Mouse (Mus musculus): ENCODE measurements around the gene Glud1. TPM values are rescaled to one million over a fixed set of nuclear protein-coding genes. Genes with fewer than 3 reads are reported as not detected.

The Glud1 gene
- polyA plus RNA-seq, 1 experiment from 2014 or later, result 84.0 TPM

DNA sequence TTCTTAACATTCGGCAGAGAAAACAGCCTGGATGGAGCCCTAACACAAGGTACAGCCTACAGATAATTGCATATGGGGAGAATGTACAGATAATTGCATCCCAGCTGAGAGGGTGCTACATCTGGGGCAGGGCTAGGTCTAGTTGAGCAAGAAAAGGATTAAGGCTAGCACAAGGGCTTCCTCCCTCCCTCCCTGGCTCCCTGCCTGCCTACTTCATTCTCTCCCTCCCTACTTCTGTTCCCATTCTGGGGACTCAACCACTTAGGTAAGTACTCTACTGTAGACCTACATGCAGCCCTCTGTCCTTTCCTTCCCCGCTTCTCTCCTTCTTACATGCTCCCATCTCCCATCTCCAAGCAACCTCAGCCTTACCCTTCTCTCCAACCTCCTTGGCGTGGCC is 42.8 kb downstream of the Glud1 start:
- WGBS, result 95% methylated on average over 3 of the region's 3 CpGs
- Histone ChIP-seq H3K9me3 (replicated peaks; ENCODE audit: control insufficient read depth, low read length) (no peaks in the 10 kb centered on the region), H3K27ac (ENCODE audit: low read depth, low read length) (no peak overlapping the region), H3K36me3 (ENCODE audit: control insufficient read depth, insufficient read depth, low read length) (no peaks in the 10 kb centered on the region), H3K27me3 (replicated peaks; ENCODE audit: control insufficient read depth, insufficient read depth, low read length) (no peaks in the 10 kb centered on the region), H3K4me2 (ENCODE audit: low read length) (no peak overlapping the region), H3K9ac (ENCODE audit: low read length) (no peak overlapping the region), H3K4me3 (ENCODE audit: low read depth, low read length) (no peak overlapping the region), H3K4me1 (ENCODE audit: control insufficient read depth, insufficient read depth, low read length) (no peaks in the 10 kb centered on the region)
- ATAC-seq, result no peak
- no peak for DNase-seq (ENCODE audit: low spot score)

DNA sequence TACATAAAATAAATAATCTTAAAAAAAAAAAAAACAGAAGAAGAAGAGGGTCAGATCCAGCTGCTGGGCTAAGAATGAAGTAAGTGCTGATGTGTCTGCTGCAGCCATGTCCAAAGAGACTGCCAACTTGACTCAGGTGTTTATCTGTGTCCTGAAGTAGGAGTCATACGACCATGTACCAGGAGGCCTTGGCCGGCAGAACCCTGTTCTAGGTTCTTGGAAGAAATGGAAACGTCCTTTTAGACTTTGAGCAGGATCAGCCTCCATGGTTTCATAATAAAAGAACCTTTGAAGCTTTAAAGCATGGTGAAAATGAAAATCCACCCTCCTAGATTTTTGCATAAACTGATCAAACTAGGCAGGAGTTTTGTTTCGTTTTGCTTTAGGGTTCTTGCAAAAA is 43.9 kb downstream of the Glud1 start:
- no peaks in the 10 kb centered on the region for H3K4me1 ChIP-seq (ENCODE audit: control insufficient read depth, insufficient read depth, low read length)
- no peaks in the 10 kb centered on the region for H3K27me3 ChIP-seq (replicated peaks; ENCODE audit: control insufficient read depth, insufficient read depth, low read length)
- WGBS, result 92% methylated on average over 4 of the region's 4 CpGs
- DNase-seq (ENCODE audit: low spot score) (no peak), ATAC-seq (no peak)
- no peaks in the 10 kb centered on the region for H3K9me3 ChIP-seq (replicated peaks; ENCODE audit: control insufficient read depth, low read length)
- H3K4me2 ChIP-seq (ENCODE audit: low read length), result no peak overlapping the region
- no peak overlapping the region for H3K4me3 ChIP-seq (ENCODE audit: low read depth, low read length)
- H3K9ac ChIP-seq (ENCODE audit: low read length), result no peak overlapping the region
- no peaks in the 10 kb centered on the region for H3K36me3 ChIP-seq (ENCODE audit: control insufficient read depth, insufficient read depth, low read length)
- H3K27ac ChIP-seq (ENCODE audit: low read depth, low read length), result no peak overlapping the region

DNA sequence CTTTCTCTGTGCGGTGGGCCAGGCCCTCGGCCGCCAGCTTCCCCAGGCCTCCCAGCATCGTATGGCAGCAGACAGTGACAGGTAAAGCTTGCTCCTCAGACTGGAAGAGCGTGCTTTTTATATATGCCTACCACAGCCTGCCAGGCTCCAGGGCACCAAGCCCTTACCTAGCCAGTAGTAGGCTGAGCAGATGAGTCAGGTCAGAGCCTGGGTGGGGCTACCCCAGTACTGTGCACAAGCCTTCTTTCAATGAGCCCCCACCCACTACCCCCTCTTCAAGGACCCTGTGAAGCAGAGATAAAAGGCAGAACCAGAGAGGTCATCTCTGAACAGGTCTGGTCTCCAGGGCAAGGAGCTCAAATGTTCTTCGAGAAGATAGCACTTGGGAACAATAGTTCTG is 44.8 kb downstream of the Glud1 start, which contains the start of gene Fam25c:
Gene Fam25c, minus strand, starts transcription at position 133 of the 400 bp plus-strand sequence.
- DNase-seq (ENCODE audit: low spot score), result no peak
- Histone ChIP-seq H3K9ac (ENCODE audit: low read length) (no peak within 1 kb of the TSS), H3K9me3 (replicated peaks; ENCODE audit: control insufficient read depth, low read length) (no peaks in the 10 kb centered on the region), H3K4me1 (ENCODE audit: control insufficient read depth, insufficient read depth, low read length) (no peaks in the 10 kb centered on the region), H3K36me3 (ENCODE audit: control insufficient read depth, insufficient read depth, low read length) (no peaks in the 10 kb centered on the region), H3K27ac (ENCODE audit: low read depth, low read length) (no peak within 1 kb of the TSS), H3K4me3 (ENCODE audit: low read depth, low read length) (no peak within 1 kb of the TSS), H3K27me3 (replicated peaks; ENCODE audit: control insufficient read depth, insufficient read depth, low read length) (no peaks in the 10 kb centered on the region), H3K4me2 (ENCODE audit: low read length) (no peak within 1 kb of the TSS)
- WGBS, result 86% methylated on average over 6 of the region's 6 CpGs
- ATAC-seq, result no peak

DNA sequence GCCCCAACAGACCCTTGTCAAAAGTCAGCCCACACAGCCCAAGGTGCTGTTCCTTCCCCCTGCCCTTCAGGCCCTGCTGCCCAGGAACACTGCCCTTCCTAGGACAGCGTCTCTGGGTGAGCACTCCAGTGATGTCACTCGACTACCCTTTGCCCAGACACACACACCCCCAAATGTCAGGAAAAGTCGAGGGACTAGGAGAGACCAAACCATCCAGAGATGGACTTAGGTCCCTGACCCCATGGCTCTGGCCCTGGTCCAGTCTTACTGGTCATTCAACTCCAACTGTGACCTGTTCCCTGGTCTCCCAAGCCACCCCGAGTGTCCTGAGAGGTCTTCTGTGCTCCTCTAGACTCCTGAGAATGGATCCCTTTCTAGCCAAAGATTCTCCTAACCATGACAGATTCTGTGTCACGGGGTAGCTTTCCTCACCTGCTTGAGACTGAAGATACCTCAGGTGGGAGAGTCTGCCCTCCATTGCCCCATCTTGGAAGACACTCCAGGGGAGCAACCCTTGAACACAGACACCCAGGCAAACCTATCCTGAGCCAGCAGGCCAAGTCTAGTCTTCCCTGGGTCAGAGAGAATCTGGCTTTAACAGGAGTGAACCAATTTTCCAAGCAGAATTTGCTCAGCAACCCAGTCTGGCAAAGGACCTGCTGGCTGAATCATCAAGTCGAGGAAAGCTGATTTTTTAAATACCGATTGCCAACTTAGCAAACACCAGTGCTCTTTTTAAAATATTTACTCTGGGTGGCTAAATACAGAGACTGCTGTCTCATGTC is 47.3 kb downstream of the Glud1 start:
- ATAC-seq (no peak), DNase-seq (ENCODE audit: low spot score) (no peak)
- Histone ChIP-seq H3K9ac (ENCODE audit: low read length) (no peak overlapping the region), H3K36me3 (ENCODE audit: control insufficient read depth, insufficient read depth, low read length) (no peaks in the 10 kb centered on the region), H3K4me3 (ENCODE audit: low read depth, low read length) (no peak overlapping the region), H3K9me3 (replicated peaks; ENCODE audit: control insufficient read depth, low read length) (no peaks in the 10 kb centered on the region), H3K4me1 (ENCODE audit: control insufficient read depth, insufficient read depth, low read length) (no peaks in the 10 kb centered on the region), H3K4me2 (ENCODE audit: low read length) (no peak overlapping the region), H3K27ac (ENCODE audit: low read depth, low read length) (no peak overlapping the region), H3K27me3 (replicated peaks; ENCODE audit: control insufficient read depth, insufficient read depth, low read length) (no peaks in the 10 kb centered on the region)
- WGBS, result 86% methylated on average over 7 of the region's 7 CpGs

DNA sequence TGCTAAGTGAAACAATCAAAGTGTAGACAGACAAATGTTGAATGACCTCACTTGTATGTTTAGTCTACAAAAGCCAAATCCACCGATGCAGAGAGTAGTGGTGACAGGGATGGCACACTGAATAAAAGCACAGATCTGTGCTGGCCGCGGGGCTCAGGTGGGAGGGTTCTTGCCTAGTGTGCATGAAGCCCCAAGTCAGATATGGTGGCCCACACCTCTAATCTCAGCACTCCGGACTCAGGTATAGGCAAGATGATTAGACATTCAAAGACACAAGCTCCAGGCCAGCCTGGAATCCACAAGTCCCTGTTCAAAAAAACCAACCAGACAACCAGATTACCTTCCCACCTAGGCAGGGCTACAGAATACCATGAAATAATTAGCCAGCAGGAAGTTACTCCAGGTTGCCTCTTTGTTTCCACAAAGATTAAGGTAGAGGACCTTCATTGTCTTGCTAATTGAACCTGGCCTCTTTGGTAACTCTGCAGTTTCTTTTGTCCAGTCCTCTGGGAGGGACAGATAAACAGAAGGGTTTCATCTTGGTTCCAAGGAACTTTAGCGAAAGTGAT is 49.2 kb downstream of the Glud1 start:
- no peak overlapping the region for H3K9ac ChIP-seq (ENCODE audit: low read length)
- H3K9me3 ChIP-seq (replicated peaks; ENCODE audit: control insufficient read depth, low read length), result no peaks in the 10 kb centered on the region
- H3K27me3 ChIP-seq (replicated peaks; ENCODE audit: control insufficient read depth, insufficient read depth, low read length), result no peaks in the 10 kb centered on the region
- H3K4me1 ChIP-seq (ENCODE audit: control insufficient read depth, insufficient read depth, low read length), result no peaks in the 10 kb centered on the region
- WGBS, result 23% methylated on average over 5 of the region's 5 CpGs
- H3K4me3 ChIP-seq (ENCODE audit: low read depth, low read length), result no peak overlapping the region
- H3K4me2 ChIP-seq (ENCODE audit: low read length), result no peak overlapping the region
- ATAC-seq, result no peak
- DNase-seq (ENCODE audit: low spot score), result no peak
- no peak overlapping the region for H3K27ac ChIP-seq (ENCODE audit: low read depth, low read length)
- no peaks in the 10 kb centered on the region for H3K36me3 ChIP-seq (ENCODE audit: control insufficient read depth, insufficient read depth, low read length)

DNA sequence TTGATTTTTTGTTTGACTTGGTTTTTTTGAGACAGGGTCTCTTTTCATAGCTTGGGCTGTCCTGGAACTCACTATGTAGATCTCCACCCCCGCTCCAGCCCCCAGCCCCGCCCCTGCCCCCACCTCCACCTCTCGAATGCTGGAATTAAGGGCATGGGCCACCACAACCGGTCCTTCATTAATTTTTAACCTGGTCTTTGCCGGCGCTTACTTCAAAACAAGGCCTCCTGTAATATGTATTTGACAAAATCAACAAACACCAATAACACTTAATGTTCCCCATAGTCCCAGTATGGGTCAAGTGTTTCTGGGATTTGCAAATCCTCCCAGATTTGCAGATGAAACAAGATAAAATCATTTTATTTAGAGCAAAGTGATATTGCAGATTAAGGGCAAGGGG is 49.7 kb downstream of the Glud1 start:
- H3K9me3 ChIP-seq (replicated peaks; ENCODE audit: control insufficient read depth, low read length), result no peaks in the 10 kb centered on the region
- no peak for ATAC-seq
- H3K4me2 ChIP-seq (ENCODE audit: low read length), result no peak overlapping the region

GRCm38 (mm10) chr14:34362135-34362534 is 51.6 kb downstream of the Glud1 start:
- no peaks in the 10 kb centered on the region for H3K27me3 ChIP-seq (replicated peaks; ENCODE audit: control insufficient read depth, insufficient read depth, low read length)
- H3K4me2 ChIP-seq (ENCODE audit: low read length), result no peak overlapping the region
- H3K36me3 ChIP-seq (ENCODE audit: control insufficient read depth, insufficient read depth, low read length), result no peaks in the 10 kb centered on the region
- no peaks in the 10 kb centered on the region for H3K4me1 ChIP-seq (ENCODE audit: control insufficient read depth, insufficient read depth, low read length)
- H3K9ac ChIP-seq (ENCODE audit: low read length), result no peak overlapping the region
- 88% methylated on average over 4 of the region's 4 CpGs for WGBS
- no peak overlapping the region for H3K27ac ChIP-seq (ENCODE audit: low read depth, low read length)
- no peak for ATAC-seq
- DNase-seq (ENCODE audit: low spot score), result no peak
- H3K9me3 ChIP-seq (replicated peaks; ENCODE audit: control insufficient read depth, low read length), result no peaks in the 10 kb centered on the region
- no peak overlapping the region for H3K4me3 ChIP-seq (ENCODE audit: low read depth, low read length)

More for the DNA sequence above, 49.7 kb downstream of the Glud1 start:
- WGBS, result 33% methylated on average over 6 of the region's 6 CpGs
- H3K27me3 ChIP-seq (replicated peaks; ENCODE audit: control insufficient read depth, insufficient read depth, low read length), result no peaks in the 10 kb centered on the region
- no peak overlapping the region for H3K9ac ChIP-seq (ENCODE audit: low read length)
- H3K36me3 ChIP-seq (ENCODE audit: control insufficient read depth, insufficient read depth, low read length), result no peaks in the 10 kb centered on the region
- H3K4me3 ChIP-seq (ENCODE audit: low read depth, low read length), result no peak overlapping the region
- H3K27ac ChIP-seq (ENCODE audit: low read depth, low read length), result no peak overlapping the region
- H3K4me1 ChIP-seq (ENCODE audit: control insufficient read depth, insufficient read depth, low read length), result no peaks in the 10 kb centered on the region
- DNase-seq (ENCODE audit: low spot score), result no peak

DNA sequence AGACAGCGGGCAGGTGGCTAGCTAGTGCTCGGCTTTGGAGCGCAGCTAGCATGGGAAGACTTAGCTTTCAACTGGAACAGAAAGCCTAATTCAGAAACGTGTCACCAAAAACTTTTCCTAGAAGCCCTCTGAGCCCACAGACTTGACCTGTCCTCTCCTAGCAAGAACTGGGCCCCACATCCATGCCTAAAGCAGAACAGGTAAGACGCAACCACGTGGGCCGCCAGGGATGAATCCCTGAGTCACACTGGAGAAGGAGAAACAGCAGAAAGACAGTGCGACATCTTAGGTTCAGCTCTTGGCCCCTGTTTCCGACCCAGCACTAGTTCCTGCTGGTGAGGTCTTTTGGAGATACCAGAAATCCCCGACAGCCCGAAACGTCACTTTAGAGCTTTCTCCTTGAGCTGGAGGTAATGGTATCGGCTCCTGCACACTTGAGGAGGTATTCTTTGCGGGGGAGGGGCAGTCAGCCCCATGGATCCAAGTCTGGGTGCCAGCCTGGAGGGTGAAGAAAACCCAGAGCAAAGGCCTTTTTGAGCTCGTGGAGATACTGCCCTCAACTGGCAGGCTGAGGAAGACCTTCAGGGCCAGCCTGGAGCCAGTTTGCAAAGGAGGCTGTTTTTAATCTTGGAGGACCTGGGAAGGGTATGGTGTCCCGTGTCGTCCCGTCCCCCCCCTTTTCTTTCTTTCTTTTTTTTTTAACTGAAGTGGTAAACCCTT is 52.4 kb downstream of the Glud1 start:
- Histone ChIP-seq H3K9me3 (replicated peaks; ENCODE audit: control insufficient read depth, low read length) (no peaks in the 10 kb centered on the region), H3K4me3 (ENCODE audit: low read depth, low read length) (peak overlapping the region; percentile 40), H3K27ac (ENCODE audit: low read depth, low read length) (no peak overlapping the region), H3K36me3 (ENCODE audit: control insufficient read depth, insufficient read depth, low read length) (no peaks in the 10 kb centered on the region), H3K4me1 (ENCODE audit: control insufficient read depth, insufficient read depth, low read length) (no peaks in the 10 kb centered on the region), H3K27me3 (replicated peaks; ENCODE audit: control insufficient read depth, insufficient read depth, low read length) (no peaks in the 10 kb centered on the region), H3K4me2 (ENCODE audit: low read length) (peak overlapping the region; percentile 64), H3K9ac (ENCODE audit: low read length) (peak overlapping the region; percentile 63)
- ATAC-seq, result peak; percentile 66
- peak; percentile 81 for DNase-seq (ENCODE audit: low spot score)
- WGBS, result 34% methylated on average over 18 of the region's 18 CpGs
